Mouse (Mus musculus): ENCODE data around the gene Setmar. TPM values are rescaled to one million over a fixed set of nuclear protein-coding genes. Genes with fewer than 3 reads are reported as not detected.
A peak's percentile ranks its signal among the peaks of the same experiment; 100 is the strongest.
"Not testable (repeated sequence)": the region's sequence is repeated elsewhere in the genome, so short reads cannot be mapped to it uniquely, and the experiment has no call there.

The Setmar gene
- total RNA-seq (2021) = 1 to 10 TPM; 3.8 to 4.1 TPM
- long read RNA-seq, experiment 1, partial matches to known transcripts = 0 of 1 reads
- long read RNA-seq, experiment 1, other reads (novel, unspliced or antisense) = 1 of 1 reads
- long read RNA-seq, experiment 2, partial matches to known transcripts = 0 of 1 reads
- long read RNA-seq, experiment 2, other reads (novel, unspliced or antisense) = 1 of 1 reads

DNA sequence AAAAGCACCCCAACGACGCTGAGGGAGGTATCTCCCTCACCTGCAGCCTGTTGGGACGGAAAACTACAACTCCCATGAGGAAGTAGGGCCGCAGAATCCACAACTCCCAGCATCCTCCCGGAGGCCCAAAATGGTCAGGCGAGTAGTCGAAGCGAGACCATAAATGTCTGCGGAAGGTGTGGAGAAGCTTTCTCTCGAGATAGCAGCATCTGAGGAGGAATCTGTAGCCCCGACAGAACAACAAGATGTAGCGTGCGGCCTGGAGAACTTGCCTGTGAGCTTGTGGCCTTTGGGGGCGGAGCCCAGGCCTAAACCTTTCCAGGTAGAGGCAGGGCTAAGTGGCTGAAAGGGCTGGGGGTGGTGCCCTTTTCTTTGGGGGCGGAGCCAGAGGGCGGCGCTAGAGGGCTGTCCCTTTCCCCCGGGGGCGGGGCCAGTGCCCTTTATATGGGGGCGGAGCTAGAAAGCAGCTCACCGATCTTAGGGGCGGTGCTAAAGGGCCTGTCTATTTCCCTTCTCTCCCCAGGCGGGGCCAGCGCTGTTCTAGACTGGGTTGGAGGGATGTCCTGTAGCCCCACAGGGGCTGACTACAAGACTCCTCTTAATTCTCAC, at the start of gene Setmar:
Gene Setmar, plus strand, starts transcription at position 128 of the 609 bp plus-strand sequence.
- intact Hi-C loops (cut with DNase I) = no loop called here
- peak; percentile 96 to 97 for DNase-seq

DNA sequence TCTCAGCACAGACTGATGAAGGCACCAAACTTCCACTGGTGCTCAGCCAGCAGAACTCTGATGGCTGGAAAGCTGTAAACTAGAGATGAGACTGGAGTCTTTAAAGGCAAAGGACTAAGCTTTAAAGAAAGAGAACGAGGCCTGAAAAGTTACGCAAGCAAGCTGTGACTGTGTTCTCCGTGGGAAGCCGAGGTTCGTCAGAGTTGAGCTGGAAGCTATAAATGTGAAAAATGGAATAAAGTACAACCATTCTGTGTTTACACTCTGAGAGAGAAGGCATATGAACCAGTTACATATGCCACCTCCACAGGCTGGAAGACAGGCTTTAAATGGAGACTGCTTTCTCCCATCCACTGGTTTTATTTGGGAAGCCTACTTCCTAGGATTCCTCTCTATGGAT, 43.2 kb upstream of the Setmar start:
- intact Hi-C loops (cut with DNase I) = no loop called here
- no peak for DNase-seq

DNA sequence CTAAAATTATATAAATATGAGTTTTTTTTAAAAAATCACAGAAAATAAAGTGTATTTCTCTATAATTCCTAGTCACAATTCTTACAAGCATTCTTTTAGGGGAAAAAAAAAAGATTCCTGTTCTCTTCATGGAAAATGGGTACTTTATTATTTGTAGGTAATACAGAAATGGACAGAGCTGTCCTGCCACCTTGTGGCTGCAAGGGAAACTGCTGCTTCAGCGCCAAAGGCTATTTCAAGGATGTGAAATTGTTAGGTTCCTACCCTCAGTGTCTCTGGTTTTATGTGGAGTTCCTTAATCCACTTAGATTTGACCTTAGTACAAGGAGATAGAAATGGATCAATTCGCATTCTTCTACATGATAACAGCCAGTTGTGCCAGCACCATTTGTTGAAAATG, 9.8 kb upstream of the Setmar start:
- intact Hi-C loops (cut with DNase I) = loop anchor here (10.0 kb wide), 1 partner anchor 1250 kb away; the partner anchor contains the start of gene Crbn
- DNase-seq = not testable (repeated sequence)

GRCm38 (mm10) chr6:108055946-108056345, 8.9 kb upstream of the Setmar start:
- intact Hi-C loops (cut with DNase I) = loop anchor here (10.0 kb wide), 1 partner anchor 1251 kb away; the partner anchor contains the start of gene Crbn
- no peak for DNase-seq

GRCm38 (mm10) chr6:108057353-108057752, 7.5 kb upstream of the Setmar start:
- DNase-seq = no peak
- intact Hi-C loops (cut with DNase I) = loop anchor here (10.0 kb wide), 1 partner anchor 1253 kb away; the partner anchor contains the start of gene Crbn

GRCm38 (mm10) chr6:108058066-108058465, 6.8 kb upstream of the Setmar start:
- DNase-seq = no peak
- intact Hi-C loops (cut with DNase I) = loop anchor here (10.0 kb wide), 1 partner anchor 1253 kb away; the partner anchor contains the start of gene Crbn

DNA sequence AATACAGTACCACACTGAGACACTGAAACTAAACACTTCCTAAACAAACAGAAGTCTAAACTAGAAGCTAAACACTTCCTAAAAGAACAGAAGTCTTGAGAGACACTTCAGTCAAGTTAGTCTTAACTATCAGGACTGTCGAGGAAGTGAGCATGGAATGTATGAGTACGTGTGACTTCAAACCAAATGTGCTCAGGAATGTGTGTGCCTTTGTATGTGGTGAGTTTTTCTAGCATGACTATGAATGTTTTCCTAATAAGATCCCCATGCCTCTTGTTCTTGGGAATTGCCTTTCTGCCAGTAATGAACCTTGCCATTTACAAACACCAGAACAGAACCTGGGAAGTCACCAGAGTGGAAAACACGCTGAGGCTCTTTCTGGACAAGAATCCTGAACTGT, 3.7 kb upstream of the Setmar start:
- DNase-seq = no peak
- intact Hi-C loops (cut with DNase I) = no loop called here

GRCm38 (mm10) chr6:108065583-108065982, 738 bp downstream of the Setmar start:
- intact Hi-C loops (cut with DNase I) = no loop called here
- peak in 1 of 2 experiments; percentile 60 for DNase-seq

DNA sequence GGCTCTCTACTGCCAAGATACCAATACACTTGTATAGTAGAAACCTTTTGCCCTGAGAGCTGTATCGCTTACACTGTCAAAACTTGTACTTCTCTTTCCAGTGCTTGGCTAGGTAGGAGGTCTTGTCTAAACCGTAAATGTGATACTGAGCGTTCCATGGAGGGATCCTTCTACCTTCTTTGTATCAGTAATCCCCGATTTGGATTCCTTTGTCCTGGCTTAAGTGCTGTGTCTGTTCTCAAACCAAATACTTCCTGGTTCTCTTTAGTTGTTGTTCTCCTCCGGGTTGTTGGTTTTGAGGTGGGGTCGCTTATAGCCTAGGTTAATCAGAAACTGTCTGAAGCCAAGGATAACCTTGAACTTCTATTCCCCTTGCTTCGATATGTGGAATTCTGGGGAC, 6.1 kb downstream of the Setmar start:
- DNase-seq = no peak
- intact Hi-C loops (cut with DNase I) = no loop called here

DNA sequence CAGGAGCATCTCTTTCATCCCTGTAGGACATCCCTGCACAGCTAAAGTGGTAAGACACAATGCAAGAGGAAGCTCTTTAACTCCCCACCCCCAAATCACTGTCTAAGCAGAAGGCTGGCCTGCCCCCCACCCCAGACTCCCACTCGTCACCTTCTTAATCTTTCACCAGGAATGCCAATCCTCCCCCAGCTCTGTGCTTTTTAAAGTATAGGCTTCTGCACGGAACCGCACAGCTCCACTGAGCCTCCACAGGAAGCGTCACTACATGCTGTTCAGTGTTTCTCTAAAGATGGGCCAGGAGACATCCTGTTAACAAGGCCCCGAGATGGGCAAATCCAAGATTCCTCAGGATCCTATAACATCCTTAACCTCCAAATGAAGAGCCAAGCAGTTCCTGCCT, 8.2 kb downstream of the Setmar start:
- no peak for DNase-seq
- intact Hi-C loops (cut with DNase I) = no loop called here

GRCm38 (mm10) chr6:108073931-108074330, 9.1 kb downstream of the Setmar start:
- DNase-seq = no peak
- intact Hi-C loops (cut with DNase I) = no loop called here

- no peak for DNase-seq
- intact Hi-C loops (cut with DNase I) = no loop called here
Measured at GRCm38 (mm10) chr6:108074624-108075023, 9.8 kb downstream of the Setmar start.

GRCm38 (mm10) chr6:108075857-108076256, 11.0 kb downstream of the Setmar start:
- intact Hi-C loops (cut with DNase I) = no loop called here
- DNase-seq = no peak

GRCm38 (mm10) chr6:108091296-108091695, 26.5 kb downstream of the Setmar start:
- intact Hi-C loops (cut with DNase I) = no loop called here
- no peak for DNase-seq

DNA sequence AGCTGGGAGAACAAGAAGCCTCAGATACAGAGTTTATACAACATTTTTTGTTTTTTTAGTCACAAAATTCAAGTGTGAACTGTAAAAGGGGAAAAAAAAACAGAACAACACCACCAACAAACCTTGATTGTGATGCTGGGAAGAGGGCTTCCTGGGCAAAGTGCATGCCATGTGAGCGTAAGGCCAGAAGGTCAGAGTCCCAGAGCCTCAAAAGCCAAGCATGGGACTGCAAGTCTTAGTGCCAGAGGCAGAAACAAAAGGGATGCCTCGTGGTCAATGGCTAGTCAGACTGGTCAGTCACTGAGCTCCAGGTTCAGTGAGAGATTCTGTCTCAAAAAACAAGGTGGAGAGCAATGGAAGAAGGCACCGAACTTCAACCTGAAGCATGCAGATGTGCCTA, 27.8 kb downstream of the Setmar start:
- intact Hi-C loops (cut with DNase I) = no loop called here
- no peak for DNase-seq

GRCm38 (mm10) chr6:108093449-108093848, 28.6 kb downstream of the Setmar start:
- DNase-seq = no peak
- intact Hi-C loops (cut with DNase I) = no loop called here

- intact Hi-C loops (cut with DNase I) = loop anchor here (5.0 kb wide), 1 partner anchor 642 kb away; no protein-coding TSS in a partner anchor
- no peak for DNase-seq
Measured at GRCm38 (mm10) chr6:108095445-108095844, 30.6 kb downstream of the Setmar start.

GRCm38 (mm10) chr6:108098171-108098845, 33.5 kb downstream of the Setmar start:
- intact Hi-C loops (cut with DNase I) = loop anchor here (1.0 to 5.0 kb wide), 2 partner anchors 310 to 639 kb away; no protein-coding TSS in a partner anchor
- DNase-seq = peak; percentile 25 to 29

DNA sequence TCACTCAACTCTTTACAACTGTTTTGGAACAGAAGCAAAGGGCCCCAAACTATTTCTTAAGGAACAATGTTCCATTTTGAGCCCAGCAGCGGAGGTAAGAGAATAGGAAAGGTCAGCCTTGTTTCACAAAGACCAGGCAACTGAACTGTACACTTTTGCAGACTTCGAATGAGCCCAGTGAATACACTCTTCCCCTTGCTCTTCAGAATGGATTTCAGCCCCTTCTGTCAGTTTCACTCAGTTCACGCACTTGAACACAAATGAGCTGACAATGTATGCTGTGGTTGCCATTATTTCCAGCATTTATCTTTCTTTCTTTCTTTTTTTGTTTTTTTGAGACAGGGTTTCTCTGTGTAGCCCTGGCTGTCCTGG, 34.0 kb downstream of the Setmar start:
- intact Hi-C loops (cut with DNase I) = loop anchor here (1.0 to 5.0 kb wide), 2 partner anchors 309 to 638 kb away; no protein-coding TSS in a partner anchor
- no peak for DNase-seq

DNA sequence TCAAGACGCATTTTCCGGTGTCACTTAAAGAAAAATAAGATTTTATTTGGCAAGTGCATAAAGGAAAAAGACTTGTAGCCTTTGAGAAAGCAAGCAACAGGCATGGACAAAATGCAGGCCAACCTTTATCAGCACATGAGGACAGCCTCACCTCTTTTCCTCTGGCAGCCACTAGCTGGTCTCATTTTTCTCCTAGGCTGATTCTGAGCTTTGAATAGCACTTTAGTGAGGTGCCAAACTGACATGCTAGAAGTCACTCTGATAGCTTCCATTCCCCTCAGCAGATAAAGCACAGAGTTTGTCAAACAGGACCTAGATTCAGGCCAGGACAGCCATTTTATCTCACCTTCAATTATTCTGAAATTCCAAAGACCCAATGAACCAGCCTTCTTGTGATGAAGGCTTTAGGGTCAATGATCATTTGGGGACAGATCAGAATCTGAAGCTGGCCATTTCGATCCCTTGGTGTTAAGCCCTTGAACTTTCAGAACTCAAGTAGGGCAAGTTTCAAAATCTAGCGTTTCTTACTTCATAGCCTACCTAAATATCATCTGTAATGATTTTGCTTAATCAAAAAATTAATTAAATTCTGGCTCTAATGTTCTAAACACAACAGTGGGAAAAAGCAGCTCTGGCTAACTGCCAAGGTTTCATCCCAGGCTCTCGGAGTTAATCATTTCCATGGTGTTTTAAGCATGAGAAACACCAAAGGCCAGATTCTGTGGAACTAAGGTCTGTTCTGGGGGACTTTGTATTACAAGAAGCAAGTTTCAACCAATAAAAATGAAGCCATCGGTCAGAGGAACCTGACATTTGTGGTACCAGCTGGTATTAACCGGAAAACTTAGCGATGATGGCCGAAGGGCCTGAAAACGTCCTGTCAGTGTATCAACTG, 37.3 kb downstream of the Setmar start:
- intact Hi-C loops (cut with DNase I) = loop anchor here (2.0 kb wide), 1 partner anchor 301 kb away; no protein-coding TSS in a partner anchor
- DNase-seq = no peak
